Mouse (Mus musculus): ENCODE measurements around the gene Cd8a.
"Not testable (repeated sequence)": the region's sequence is repeated elsewhere in the genome, so short reads cannot be mapped to it uniquely, and the experiment has no call there.

The Cd8a gene

DNA sequence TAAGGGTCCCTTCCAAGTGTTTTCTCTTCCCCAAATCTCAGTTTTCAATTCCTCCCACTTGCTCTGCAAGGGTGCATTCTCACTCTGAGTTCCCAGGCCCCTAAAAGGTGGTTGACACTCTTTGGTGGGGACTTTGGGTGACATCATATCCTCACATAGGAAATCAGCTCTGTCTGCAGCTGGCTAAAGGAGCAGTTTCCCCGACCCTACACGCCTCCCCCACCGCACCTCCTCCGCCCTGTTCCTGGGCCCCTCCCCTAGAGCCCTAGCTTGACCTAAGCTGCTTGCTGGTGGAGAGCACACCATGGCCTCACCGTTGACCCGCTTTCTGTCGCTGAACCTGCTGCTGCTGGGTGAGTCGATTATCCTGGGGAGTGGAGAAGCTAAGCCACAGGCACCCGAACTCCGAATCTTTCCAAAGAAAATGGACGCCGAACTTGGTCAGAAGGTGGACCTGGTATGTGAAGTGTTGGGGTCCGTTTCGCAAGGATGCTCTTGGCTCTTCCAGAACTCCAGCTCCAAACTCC is at the start of gene Cd8a:
Cd8a (plus strand) TSS at position 179 of the 527 bp plus-strand sequence.
- no peak for DNase-seq (ENCODE audit: low read depth)

DNA sequence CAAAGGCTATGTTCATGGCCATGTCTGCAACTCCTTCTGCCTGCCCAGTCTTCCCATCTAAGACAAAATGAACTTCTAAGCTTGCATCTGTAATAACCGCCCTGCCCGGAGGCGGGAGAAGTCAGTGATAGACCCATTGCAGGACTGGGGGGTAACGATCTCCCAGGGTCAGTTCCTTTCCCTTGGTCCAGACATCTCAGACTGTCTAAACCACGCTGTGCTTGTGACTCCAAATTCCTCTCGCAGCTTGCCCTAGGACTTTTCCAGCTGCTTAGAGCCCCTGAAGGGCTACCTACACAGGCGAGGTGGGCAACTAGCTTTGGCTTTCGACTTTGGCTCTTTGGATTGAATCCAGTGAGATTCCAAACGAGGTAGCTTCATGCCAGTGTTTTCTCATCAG is 48.4 kb upstream of the Cd8a start:
- DNase-seq (ENCODE audit: low read depth) = no peak

DNA sequence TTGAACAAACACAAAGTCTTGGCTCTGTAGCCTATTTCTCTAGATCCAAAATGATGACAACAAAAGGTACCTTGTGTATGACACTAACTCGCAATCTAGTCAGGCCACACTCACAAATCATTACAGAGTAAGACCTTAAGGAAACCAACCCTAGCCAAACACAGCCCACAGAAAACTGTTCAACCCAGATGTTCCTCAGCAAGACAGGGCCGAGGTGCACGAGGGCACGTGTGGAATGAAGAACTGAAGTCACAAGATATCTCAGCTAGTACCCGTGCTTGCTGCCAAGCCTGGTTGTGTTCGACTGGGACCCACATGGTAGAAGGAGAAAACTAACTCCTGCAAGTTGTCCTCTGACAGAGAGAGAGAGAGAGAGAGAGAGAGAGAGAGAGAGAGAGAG is 43.3 kb upstream of the Cd8a start:
- DNase-seq (ENCODE audit: low read depth) = no peak

DNA sequence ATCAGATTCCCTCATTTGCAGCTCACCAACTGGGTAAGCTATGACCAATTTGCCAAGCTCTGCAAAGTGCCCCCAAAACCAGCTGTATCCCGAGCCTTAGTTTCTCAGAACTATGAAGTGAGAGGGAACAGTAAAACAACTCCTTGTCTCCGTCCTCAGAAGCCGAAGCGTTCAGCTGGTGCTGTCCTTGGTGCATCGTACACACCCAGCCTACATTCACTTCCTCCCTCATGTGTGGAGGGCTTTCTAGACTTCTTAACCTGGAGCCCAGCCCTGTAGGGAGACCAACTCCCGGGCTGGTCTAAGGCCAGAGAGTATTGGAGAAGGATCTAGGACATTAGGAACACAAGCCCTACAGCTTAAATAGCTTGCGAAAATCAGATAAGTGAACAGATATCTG is 42.7 kb upstream of the Cd8a start:
- DNase-seq (ENCODE audit: low read depth) = no peak

DNA sequence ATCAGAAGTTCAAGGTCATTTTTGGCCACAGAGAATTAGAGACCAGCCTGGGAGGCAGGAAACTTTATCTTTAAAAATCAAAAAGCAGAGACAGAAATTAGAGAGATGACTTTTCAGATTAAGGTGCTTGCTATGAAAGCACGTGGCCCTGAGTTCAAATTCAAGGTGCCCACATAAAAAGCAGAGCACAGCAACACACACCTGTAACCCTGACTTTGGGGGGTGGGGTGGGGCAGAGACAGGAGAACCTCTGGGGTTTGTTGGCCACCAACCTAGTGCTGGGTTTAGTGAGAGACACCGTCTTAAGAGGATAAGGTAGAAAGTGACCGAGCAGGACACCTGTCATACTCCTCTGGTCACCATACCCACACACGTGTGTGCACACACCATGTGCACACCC is 41.7 kb upstream of the Cd8a start:
- not testable (repeated sequence) for DNase-seq (ENCODE audit: low read depth)

DNA sequence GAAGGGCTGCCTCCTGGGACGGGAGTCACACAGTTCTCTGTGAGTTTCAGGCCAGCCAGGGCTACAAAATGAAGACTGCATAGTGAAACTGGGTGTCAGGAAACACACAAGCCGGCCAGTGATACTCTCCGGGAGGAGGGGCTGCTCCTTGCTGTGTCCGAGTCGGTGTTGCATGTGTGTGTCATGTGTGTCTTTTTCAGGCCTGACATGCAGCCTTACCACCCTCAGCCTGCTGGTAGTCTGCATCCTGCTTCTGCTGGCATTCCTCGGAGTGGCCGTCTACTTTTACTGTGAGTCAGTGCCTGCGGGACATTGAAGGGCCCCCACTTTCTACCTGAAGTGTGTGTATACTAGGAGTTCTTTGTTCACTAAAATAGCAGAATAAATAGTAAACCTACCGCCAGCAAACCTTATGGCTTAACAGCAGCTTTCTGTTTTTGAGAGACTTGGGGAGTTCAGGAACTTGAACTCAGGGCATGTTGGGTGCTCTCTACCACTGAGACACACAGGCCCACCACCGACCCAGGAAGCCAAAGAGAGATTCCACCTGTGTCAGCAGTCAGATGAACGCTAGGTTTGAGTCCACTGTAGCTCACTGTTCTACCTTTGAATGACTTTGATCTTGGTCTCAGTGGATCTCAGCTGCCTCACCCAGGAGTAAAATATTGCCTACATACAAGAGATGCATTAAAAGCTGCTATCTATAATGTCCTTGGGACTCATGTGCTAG is 40.8 kb upstream of the Cd8a start:
- DNase-seq (ENCODE audit: low read depth) = no peak

DNA sequence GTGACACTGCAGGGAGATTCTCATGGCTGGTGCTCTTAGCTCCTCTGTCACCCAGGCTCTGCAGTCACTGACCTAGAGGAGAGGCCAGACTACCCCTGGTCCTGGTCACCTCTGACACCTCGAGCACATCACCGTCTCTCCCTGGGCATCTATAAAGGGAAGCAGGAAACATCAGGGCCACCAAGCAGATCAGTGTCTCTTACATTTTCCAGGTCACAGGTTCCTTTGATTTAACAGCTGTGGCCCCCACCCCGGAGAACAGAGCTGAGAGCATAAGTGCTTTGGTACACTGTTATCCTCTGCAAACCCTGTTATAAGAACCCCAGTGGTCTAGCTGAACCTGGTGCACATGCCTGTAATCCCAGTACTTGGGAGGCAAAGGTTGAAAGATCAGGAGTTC is 40.2 kb upstream of the Cd8a start:
- no peak for DNase-seq (ENCODE audit: low read depth)

DNA sequence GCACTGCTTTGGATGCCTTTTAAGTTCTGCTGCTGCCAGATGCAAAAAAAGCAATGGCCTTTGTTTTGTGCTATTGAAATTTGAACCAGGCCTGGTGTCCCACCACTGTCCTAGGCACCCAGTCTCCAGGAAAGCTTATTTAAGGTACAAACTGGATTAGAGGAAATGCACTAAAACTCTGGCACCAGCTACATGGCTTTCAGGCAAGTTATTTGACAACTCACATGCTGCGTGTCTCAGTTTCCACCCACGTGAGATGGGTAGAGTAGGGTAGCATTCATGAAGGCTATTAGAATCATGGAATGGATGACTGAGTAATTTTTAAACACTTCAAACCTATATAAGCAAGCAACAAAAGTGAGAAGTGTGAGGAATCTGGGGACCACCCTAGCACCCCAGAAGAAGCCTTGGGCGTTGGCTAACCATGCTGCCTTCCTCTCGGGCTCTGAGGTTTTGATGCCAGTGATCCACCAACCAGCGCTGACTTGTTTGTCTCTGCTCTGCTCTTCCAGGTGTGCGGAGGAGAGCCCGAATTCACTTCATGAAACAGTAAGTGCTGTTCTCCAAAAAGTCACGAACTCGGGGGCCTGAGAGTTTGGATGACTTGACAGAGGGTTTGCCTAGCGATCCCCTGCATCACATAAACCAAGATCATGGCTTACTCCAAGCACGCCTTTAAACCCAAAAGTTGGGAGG is 39.5 kb upstream of the Cd8a start:
- DNase-seq (ENCODE audit: low read depth) = no peak

DNA sequence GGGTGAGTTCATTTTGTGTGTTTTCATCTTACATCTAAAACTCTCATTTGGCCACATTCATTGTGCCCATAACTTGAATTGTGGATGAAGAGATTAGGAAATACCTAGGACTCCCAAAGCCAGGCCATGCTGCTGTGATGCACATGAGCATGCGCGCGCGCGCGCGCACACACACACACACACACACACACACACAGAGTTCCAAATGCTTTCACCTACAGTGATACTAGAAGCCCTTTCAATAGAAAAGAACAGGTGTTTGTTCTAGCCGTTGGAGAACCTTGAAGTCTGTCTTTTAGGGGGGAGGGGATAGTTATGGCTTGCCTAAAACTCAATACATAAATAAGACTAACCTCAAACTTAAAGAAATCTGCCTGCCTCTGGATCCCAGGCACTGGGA is 35.6 kb upstream of the Cd8a start:
- DNase-seq (ENCODE audit: low read depth) = no peak

DNA sequence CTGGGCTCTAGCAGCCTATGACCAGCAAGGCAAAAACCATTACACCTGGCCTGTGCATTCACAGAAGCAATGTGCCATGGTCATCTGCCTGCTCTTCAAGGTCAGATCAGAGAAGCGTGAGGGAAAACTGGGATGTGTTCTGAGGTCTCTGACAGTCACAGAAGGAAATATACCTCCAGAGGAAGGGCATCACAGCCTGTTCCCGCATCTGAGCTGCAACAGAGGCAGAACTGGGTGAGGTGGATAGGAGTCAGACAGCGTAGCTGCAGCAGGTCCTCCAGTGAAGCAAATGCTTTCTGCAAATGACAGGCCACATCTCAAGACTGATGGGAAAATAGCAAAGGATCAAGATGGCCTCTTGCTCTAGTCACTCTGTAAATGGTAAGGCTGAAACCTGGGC is 34.3 kb upstream of the Cd8a start:
- no peak for DNase-seq (ENCODE audit: low read depth)

DNA sequence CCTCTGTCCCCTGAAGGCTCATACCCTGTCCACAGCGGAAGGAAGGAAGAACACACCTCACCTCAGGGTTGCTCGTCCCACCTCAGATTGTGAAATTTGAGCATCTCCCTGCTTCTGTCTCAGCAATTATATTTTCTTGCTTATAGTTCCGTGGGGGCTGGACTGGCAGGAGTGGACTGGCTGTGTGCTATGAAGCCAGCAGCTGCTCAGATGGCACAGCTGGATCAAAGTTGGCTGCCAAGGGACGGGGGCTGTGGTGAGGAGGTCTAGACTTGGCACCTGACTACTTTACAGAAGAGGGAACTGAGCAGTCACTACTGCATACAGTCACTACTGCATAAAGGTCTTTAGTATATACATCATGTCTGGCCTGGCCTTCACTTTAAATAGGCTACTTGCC is 33.9 kb upstream of the Cd8a start:
- DNase-seq (ENCODE audit: low read depth) = no peak

DNA sequence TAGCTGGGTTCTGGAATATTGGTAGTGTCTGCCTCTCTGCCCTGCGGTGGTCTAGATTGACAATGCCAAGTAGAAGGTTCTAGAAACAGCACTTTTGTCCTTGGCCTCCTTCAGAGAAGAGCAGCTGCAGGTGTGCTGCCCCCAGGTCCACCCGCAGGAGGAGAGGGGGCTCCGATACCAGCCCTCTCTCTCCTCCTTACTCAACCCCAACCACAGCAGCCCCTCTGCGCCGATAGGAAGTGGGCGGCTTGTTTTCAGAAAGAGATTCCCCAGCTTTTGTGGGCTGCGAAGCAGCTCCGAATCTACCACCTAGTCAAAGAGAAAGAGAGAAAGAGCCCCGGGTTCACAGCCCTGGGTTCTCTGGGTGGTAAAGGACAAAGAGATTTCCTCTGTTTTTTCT is 32.0 kb upstream of the Cd8a start:
- DNase-seq (ENCODE audit: low read depth) = no peak

DNA sequence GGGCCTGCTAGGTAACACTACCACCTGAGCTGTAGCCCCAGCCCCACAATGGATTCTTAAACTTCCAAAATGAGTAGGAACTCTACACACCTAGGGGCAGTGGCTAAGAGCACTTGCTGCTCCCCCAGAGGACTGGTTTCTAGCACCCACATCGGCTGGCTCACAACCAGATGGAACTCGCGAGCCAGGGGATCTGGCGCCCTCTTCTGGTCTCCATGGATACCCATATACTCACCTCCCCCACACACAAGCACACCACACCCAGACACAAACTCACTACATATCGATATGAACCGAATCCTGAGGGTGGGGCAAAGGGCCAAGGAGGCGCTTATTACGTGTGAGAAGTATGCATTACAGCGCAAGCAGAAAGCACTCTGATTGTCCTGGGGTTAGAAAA is 25.2 kb upstream of the Cd8a start:
- DNase-seq (ENCODE audit: low read depth) = peak; percentile 10

DNA sequence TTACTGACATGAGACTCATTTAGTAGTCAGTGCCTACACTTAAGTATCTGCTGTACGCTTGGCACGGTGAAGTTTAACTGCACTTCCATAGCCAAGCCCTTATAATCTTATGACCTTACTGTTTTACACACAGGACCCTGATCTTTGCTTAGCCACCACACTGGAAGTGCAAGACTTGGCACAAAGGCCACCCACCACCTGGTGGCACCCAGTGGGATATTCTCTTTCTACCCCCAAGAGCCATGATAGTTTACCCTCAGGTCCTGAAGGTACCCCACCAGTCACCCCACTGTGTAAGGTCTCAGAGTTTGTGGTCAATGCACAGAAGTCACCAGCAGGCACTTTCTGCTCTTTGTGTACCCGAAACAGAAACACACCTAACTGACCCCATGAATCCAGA is 22.0 kb upstream of the Cd8a start:
- DNase-seq (ENCODE audit: low read depth) = no peak

DNA sequence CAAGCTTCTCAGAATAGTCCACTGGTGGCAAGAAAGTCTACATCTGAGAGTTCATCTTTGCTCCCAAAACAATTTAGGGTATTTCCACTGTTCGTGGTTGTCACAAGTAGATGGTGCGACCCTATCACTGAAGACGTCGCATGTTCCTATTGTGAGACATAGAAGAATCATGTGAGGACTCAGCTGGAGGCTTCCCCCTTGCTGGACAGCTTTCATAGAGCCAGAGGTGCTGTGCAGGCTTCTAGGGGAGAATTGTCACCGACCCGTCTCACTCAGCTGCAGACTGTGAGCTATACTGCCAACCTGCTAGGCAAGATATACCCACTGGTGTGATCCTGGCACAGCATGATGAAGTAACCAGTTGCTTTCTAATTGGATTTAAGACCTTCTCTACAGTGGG is 21.0 kb upstream of the Cd8a start:
- DNase-seq (ENCODE audit: low read depth) = no peak

DNA sequence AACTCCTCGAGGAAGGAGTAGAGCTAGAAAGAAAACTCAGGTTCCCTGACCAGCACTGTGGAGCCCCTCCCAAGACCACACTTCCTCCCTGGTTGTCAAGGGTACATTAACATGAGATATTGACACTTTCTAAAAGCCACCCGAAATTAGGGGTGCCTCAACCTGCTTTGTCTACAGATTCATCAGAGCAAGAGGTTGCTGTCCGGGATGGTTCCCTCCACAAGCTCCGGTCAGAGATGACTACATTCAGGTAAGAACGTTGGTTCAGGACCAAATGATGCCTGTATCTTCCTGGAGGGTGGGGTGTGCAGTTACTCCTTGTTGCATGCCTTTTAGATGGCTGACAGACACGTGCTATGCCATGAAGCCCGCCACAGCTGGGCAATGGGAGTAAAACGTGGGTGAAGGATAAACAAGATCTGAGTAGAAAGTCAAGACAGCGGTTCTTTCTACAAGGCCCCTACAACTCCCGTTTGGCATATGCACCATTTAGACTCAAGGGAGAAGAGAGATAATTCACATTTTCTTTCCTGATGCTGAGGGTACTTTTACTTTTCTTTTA is 20.3 kb upstream of the Cd8a start:
- DNase-seq (ENCODE audit: low read depth) = no peak

DNA sequence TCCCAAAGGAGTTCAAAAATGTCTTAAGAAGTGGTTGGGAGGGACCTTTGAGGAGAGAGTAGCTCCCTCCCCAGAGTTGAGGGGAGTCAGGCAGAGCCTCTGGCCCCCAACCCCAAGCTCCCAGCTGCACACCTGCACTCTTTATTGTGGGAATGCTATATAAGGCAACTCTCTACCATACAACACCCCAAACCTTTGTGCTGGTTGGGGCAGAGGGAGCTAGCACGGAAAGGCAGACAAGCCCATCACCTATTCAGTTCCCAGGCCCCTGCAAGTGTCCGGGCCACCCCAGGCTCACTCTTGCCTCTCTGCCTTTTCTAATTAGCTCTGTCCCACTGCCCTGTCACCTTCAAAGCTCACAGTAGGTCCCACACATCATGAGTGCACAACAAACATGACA is 19.5 kb upstream of the Cd8a start:
- DNase-seq (ENCODE audit: low read depth) = no peak

DNA sequence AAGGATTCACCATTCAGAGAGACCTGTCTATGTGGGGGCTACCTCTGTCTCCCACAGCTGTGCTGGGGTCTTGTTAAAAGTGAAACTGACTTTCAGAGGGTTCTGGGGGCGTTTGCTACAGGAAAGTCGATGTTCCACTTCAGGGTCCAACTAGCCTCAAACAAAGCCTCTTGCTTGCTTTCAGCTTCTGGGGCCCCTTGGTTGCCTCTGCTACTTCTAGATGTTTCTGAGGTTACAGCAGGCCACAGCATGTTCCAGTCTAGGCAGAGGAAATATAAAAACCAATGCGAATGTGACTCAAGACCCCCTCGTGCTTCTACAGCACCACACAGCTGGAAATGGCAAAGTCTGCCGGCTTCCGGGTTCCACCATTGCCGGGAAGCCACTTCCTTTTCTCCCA is 15.7 kb upstream of the Cd8a start:
- DNase-seq (ENCODE audit: low read depth) = no peak

DNA sequence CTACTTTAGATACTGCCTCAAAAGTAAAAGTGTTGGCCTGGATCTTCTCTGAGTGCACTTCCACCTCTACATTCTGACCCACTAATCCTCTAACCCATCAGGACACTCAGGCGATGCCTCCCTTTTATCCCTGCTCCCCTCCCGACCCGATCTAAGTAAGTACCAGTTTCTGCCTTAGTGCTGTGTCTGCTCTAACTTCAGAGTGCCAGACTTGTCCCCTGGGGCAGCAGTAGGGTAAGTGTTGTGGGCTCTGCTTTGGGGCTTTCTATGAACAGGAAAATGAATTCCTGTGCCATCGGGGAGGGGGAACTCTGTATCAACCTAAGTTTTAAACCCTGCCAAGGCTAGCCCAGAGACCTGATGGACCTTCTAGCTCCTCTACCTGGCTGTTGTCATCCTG is 13.0 kb upstream of the Cd8a start:
- no peak for DNase-seq (ENCODE audit: low read depth)

DNA sequence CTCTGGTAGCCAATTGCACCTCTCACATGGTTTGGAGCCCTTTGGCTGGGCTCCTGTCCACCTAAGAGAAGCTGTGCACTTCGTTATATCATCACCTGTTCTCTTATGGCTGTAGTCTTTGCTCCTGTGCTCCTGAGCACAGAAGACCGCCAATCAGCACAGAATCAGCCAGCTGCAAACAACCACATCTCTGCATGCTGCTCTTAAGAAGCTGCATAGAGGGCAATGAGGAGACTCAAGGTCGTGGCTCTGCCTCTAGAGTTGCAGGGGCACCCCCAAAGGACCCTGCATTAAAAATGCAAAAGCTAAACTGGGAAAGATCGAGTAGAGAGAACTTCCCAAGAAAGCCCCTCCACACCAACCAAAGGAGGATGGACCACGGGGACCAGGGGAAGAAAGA is 12.5 kb upstream of the Cd8a start:
- no peak for DNase-seq (ENCODE audit: low read depth)

DNA sequence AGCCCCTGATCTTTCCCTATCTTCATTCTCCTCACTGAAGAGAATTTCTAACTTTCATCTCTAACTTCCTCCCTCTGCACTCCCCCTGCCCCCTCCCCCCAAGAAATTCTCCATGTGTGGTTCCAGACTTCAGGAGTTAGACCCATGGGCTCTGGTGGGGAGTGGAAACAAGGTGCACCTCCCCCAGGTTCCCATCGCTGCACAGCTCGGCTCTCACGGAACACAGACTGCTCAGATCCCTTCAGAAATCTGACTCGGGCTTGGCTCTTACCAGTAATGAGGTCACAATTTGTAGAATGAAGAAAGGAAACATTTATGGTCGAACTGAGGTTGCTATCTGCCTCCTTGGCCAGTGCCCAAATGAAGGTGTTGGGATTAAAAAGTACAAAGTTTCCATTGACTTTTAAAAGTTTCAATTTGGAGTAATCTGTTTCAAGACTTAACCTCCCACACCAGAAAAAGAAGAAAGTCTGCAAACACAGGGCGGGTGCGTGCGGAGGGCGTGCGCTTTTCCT is 12.0 kb upstream of the Cd8a start:
- no peak for DNase-seq (ENCODE audit: low read depth)

DNA sequence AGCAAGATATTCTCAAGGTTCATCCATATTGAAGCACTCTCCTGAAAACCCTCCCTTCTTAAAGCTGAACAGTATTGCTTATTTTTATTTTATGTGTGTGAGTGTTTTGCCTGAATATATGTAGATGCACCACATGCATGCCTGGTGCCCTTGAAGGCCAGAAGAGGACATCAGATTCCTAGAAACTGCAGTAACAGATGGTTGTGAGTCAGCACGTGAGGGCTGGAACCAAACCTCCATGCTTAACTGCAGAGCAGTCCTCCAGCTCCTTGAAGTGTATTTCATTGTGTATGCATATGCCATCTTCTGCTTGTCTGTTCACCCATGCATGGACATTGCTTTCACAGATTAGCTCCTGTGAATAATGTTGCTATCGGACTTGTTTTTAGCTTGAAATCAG is 9.2 kb upstream of the Cd8a start:
- no peak for DNase-seq (ENCODE audit: low read depth)

DNA sequence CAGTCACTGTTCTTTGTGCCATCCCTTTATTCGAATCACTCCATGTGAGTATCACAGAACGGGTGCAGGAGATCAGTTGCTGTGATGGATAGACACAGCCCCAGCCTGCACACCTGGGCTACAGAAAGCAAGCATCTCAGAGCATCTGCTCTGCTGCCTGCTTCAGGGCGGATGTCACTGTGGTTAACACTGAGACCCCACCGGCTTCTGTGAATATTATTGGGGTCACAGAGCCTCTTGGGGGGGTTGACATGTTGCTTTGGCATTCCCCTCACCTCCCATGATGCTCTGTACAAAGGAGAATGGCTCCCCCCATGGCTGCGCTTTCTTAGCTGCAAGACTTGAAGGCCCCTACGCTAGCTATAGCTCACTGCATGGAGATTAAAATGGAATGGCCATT is 3.8 kb upstream of the Cd8a start:
- no peak for DNase-seq (ENCODE audit: low read depth)

Data from induced T-regulatory cell, adult 2 months (primary cell).